Mouse (Mus musculus) spleen, postnatal 36 days (tissue): Measurements from ENCODE around the gene Cep290.

Experiments
- DNase-seq, 2 experiments: peaks; one replicate each; pipeline ENCODE4 v3.0.0; 2022; ENCODE audit warnings: low spot score in 2 of 2, mixed read lengths in 1 of 2

Cep290 gene

GRCm38 (mm10) chr10:100487097-100487978 is at the start of gene Cep290, which contains the start of gene Tmtc3:
Cep290 (plus strand) TSS chr10:100487558.
Tmtc3 (minus strand) TSS chr10:100487350.
- DNase-seq, result peak; percentile 76 to 83

- DNase-seq, result no peak
Observed at GRCm38 (mm10) chr10:100449394-100449793, 38.0 kb upstream of the Cep290 start.

- no peak for DNase-seq
Observed at GRCm38 (mm10) chr10:100460515-100460914, 26.8 kb upstream of the Cep290 start.

- DNase-seq, result no peak
Observed at GRCm38 (mm10) chr10:100475040-100475439, 12.3 kb upstream of the Cep290 start.

GRCm38 (mm10) chr10:100479538-100479937 is 7.8 kb upstream of the Cep290 start:
- no peak for DNase-seq

- DNase-seq, result no peak
Observed at GRCm38 (mm10) chr10:100486701-100487096, 659 bp upstream of the Cep290 start.

- no peak for DNase-seq
Observed at GRCm38 (mm10) chr10:100491916-100492315, 4.6 kb downstream of the Cep290 start.

- DNase-seq, result peak; percentile 11 to 23
Observed at GRCm38 (mm10) chr10:100498309-100498708, 11.0 kb downstream of the Cep290 start.

GRCm38 (mm10) chr10:100508170-100508569 is 20.8 kb downstream of the Cep290 start:
- DNase-seq, result no peak

- DNase-seq, result peak; percentile 20 to 23
Observed at GRCm38 (mm10) chr10:100521617-100522016, 34.3 kb downstream of the Cep290 start.

- DNase-seq, result no peak
Observed at GRCm38 (mm10) chr10:100522330-100522729, 35.0 kb downstream of the Cep290 start.

GRCm38 (mm10) chr10:100524499-100525390 is 37.4 kb downstream of the Cep290 start:
- DNase-seq, result no peak

- no peak for DNase-seq
Observed at GRCm38 (mm10) chr10:100556566-100557175, 69.3 kb downstream of the Cep290 start.

GRCm38 (mm10) chr10:100560194-100560883 is 73.0 kb downstream of the Cep290 start:
- DNase-seq, result peak in 1 of 2 experiments; percentile 4

GRCm38 (mm10) chr10:100564112-100564511 is 76.8 kb downstream of the Cep290 start:
- DNase-seq, result no peak

GRCm38 (mm10) chr10:100571707-100572106 is 84.3 kb downstream of the Cep290 start:
- DNase-seq, result no peak

GRCm38 (mm10) chr10:100574505-100575149 is 87.3 kb downstream of the Cep290 start:
- peak in 1 of 2 experiments; percentile 11 for DNase-seq

GRCm38 (mm10) chr10:100575294-100575693 is 87.9 kb downstream of the Cep290 start:
- no peak for DNase-seq

GRCm38 (mm10) chr10:100584178-100584577 is 96.8 kb downstream of the Cep290 start:
- DNase-seq, result no peak

- no peak for DNase-seq
Observed at GRCm38 (mm10) chr10:100588524-100588923, 101.2 kb downstream of the Cep290 start.

GRCm38 (mm10) chr10:100588932-100589388 is 101.6 kb downstream of the Cep290 start:
- DNase-seq, result peak; percentile 79 to 82
